Mouse (Mus musculus): Measurements from ENCODE around the gene Sgms2. TPM values are rescaled to one million over a fixed set of nuclear protein-coding genes. Genes with fewer than 3 reads are reported as not detected.
"Not testable (repeated sequence)": the region's sequence is repeated elsewhere in the genome, so short reads cannot be mapped to it uniquely, and the experiment has no call there.

The Sgms2 gene
- total RNA-seq, 2 experiments from 2014 or later: 1.9 to 3.4 TPM

DNA sequence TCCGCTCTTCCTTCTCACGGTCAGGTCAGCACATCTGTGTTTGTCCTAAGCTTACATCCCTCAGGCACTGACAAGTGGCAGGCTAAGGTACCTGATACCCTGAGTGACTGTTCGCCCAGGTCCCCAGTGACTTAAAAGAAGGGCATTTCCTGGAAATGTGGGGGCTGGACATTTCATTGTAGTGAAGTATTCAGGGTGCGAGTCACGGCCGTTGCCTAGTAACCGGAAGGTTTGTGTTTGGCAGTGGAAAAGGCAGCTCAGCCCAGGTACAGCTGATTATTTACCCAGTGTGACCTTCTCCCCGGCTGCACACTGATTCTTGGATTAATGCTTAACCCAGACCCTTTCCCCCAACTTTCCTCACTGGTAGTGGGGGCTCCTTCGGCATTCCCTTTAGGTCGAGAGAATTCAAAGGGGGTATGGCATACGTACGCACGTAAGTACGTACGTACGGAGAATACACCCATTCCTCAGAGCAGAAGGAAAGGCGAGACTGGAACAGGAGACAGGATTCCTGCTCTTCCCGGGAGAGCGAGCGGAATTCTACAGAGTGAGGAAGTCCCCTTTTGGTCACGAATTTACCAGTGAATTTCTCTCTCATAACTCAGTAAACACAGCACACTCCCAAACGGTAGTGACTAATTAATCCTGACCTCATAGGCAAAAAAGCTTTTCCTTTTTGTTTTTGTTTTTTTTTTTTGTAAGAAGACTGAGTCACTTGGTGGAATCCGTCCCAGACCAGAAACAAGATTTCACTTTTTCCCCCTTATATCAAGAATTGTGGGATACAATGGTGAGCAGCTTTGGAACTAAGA lies 126.4 kb downstream of the Sgms2 start:
- no peak for DNase-seq (ENCODE audit: low spot score in 2 of 2)
- intact Hi-C loops (cut with DNase I): no loop called here

DNA sequence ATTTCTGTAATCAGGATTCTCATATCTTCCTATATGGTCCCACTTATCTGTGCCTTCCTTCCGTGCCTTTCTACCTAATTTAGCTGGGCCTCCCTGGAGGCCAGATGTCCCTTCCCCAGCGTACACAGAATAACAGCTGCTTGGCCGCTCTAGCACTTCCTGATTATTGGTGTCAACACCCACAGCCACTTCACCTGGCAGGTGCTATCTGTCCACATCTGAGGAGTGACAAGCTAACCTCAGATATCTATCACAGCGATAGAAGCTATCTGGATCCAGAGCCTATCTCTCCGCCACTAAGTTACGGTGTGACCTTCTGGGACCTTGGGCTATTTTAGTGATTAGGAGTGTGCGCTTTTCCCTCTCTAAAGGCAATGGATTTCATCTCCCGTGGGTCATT lies 127.0 kb downstream of the Sgms2 start:
- no peak for DNase-seq (ENCODE audit: low spot score in 2 of 2)

DNA sequence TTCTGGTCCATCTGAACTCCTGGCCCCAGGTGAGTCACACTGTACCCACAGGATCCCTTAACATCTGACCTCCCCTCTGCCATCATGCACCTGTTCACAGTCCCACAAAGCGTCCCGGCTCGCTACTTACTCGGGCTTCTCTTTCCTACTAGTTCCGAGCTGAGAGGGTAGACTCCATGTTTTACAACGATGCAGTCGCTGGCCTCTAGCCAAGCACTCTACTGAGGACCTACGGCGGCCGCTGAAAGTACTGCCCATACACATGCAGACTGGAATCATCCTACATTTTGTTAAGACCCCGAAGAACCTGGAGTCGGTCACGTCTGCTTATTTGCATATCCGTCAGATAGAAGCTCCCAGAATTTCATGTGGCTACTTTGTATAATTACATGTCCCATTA lies 127.6 kb downstream of the Sgms2 start:
- intact Hi-C loops (cut with DNase I): no loop called here
- DNase-seq (ENCODE audit: low spot score in 2 of 2): no peak

More for the DNA sequence above, 127.0 kb downstream of the Sgms2 start:
- intact Hi-C loops (cut with DNase I): no loop called here

DNA sequence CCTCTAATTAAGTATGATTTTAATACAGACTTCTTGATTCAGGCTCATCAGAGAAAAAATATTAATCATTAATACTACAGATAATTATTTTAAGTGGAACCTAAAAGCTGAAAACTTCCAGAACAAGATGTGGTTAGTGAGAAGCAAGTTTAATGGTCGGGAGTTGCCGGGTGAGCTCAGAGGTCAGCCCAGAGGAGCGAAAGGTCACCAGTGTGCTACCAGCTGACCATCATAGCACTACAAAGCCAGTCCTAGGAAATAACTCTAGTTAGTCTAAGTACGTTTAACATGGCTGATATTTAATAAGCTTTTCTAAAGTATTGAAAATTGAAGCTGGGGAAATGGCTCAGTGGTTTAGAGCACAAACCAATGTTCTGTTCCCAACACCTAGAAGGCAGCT lies 129.3 kb downstream of the Sgms2 start:
- intact Hi-C loops (cut with DNase I): no loop called here
- no peak for DNase-seq (ENCODE audit: low spot score in 2 of 2)

DNA sequence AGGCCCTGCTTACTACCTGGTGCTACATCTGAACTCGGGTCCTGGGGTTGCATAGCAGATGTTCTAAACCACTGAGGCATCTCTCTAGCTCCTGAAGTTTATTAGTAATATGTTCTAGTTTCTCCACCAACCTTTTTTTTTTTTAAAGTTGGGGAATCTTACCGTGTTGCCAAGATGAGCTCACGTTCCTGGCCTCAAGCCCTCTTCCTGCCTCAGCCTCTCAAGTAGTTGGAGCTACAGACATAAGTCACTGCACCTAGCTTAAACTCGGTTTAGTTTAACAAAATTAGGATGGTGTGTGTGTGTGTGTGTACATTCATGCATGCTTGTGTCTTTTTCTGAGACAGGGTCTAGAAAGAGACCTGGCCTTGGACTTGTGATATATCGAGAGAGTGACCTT lies 132.2 kb downstream of the Sgms2 start:
- no peak for DNase-seq (ENCODE audit: low spot score in 2 of 2)
- intact Hi-C loops (cut with DNase I): no loop called here

DNA sequence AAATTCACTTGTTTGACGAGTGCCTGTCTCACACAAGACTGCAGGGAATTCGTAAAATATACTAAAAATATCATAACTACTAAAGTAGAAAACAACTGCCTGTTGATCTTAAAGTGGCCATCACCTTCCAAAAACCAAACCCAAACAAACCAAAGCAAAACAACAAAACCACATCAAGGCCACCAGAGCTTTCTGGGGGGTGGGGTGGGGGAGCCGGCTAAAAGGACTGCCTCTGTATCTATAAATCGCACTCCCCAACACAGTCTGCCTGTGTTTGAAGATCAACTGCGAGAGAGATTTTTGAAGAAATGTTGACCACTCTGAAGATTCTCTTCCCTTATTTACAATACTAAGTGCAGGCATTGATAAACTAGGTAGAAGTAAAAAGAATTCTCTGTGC lies 133.0 kb downstream of the Sgms2 start:
- no peak for DNase-seq (ENCODE audit: low spot score in 2 of 2)
- intact Hi-C loops (cut with DNase I): no loop called here

DNA sequence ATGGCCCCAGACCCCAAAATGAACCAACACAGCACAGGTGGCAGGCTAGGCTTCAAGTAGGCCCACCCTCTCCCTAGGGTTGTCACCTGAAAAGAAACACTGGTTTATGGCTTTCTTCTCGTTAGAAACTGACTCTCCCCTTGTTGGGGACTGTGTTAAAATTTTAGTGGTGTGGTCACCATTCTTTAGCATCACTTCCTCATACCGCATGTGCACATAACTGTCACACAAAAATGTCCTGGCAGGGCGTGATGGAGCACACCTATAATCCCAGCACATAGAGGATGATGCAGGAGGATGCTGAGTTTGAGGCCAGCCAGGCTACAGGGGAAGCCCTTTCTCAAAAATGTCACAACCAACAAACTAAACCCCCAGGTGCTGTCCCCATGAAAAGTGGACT lies 133.6 kb downstream of the Sgms2 start:
- no peak for DNase-seq (ENCODE audit: low spot score in 2 of 2)
- intact Hi-C loops (cut with DNase I): no loop called here

DNA sequence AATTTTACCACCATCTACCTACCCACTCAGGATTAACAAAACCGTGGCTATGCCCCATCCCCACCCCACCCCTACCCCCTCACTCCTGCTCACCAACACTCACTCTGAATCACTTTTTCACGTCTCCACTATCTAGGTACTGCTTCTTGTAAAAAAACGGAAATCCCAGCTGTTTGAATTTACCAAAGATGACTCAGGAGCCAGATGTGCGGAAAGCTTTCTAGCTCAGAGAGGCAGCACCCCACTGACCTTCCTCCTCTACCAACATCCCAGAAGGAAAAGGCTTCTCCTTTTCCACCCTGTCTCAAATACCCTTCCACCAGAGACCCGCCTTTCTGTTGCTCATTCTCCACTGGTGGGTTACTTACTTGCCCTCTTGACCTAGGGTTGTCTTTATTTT lies 135.2 kb downstream of the Sgms2 start:
- intact Hi-C loops (cut with DNase I): no loop called here

DNA sequence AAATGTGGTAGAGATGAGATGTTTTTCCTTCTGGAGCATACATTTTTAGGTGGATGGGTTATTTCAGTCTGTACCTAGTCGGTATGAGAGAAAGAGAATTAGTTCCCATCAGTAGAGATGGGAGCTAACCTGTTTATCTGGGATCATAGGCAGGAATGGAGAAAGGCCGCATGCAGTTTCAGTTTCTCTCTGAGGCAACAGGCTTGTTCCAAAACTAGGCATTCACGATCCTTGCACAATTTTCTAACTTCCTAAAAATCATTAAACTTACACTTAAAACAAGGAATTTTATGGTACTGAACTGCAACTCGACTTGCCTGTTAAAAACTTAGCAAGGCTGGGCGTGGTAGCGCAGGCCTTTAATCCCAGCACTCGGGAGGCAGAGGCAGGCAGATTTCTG lies 140.7 kb downstream of the Sgms2 start:
- DNase-seq (ENCODE audit: low spot score in 2 of 2): no peak
- intact Hi-C loops (cut with DNase I): no loop called here

More for the DNA sequence above, 135.2 kb downstream of the Sgms2 start:
- DNase-seq (ENCODE audit: low spot score in 2 of 2): no peak

DNA sequence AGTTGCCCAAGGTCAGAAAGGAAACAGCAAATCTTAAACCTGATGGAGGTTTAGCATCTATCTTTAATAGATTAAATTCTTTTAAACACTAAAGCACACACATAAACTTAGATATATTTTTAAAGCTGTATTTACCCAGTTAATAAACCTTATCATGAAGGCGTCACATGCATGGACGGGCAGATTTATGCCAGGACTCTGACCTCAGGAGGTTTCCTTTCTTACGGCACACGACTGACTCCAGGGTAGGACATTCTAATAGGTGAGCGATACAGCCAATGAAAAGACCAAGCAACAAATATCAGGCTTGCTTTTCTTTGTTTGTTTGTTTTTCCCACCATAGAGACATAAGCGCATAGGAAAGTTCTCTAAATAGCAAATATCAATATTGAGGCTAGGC lies 142.2 kb downstream of the Sgms2 start:
- intact Hi-C loops (cut with DNase I): no loop called here
- DNase-seq (ENCODE audit: low spot score in 2 of 2): no peak

DNA sequence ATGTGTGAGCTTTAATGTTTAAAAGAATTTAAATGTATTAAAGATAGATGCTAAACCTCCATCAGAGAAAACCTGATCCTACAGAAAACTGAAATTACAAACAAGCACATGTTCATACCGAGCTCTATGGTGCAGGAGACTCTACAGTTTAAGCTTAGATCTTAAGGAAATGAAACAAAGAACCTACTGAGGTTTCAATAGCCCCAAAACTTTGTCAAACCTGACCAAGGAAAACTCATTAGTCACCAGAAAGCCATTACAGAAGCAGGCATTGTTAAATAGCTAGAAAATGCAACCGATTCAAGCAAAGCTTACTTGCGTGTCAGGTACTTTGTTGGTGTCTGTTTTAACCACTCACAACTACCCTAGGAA lies 142.6 kb downstream of the Sgms2 start:
- intact Hi-C loops (cut with DNase I): no loop called here

DNA sequence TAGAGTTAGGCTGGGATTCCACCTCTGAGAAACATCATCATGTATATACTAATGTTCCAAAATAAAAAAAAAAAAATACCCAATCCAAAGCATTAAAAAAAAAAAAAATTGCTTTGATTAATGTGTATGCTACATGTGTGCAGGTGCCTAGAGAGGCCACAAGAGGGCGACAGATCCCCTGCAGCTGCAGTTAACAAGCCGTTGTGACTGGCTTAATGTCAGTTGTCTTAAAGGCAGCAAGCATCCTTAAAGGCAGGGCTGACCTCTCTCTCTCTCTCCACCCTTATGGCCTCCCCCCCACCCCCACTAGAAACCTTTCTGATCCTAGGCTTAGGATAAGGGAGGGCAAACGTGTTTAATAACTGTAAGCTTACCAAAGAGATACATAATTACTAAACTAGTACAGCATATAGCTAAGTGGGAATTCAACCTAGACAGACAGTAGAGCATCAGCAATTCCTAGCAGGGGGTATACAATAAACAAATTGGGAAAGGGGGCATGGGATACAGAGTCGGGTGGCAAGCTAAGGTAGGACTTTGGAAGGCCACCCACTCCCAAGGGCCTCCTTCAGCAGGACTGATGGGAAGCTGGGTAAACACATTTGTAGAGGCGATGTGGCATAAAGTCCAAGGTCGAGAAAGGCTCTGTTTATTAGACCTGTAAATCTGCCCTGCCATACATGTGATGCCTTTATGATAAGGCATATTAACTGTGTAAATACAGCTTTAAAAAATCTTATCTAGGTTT lies 143.2 kb downstream of the Sgms2 start:
- intact Hi-C loops (cut with DNase I): no loop called here
- DNase-seq (ENCODE audit: low spot score in 2 of 2): no peak

More for the DNA sequence above, 142.6 kb downstream of the Sgms2 start:
- DNase-seq (ENCODE audit: low spot score in 2 of 2): no peak

DNA sequence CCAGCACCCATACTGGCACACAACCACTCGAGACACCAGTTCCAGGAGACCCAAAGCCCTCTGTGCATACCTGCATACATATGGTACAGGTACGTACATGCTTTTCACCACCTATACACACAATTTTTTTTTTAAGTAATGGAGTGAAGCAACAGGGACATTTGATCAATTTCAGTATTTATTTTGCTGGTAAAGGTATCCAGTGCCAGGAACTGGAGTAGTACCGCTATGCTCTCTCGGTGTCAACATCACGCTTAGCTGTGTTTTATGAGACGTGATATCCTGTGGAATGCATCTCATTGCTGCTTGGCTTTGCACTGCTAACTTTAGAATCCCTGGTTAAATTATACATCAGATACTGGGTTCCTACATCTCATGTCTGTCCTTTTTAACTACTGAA lies 145.3 kb downstream of the Sgms2 start:
- intact Hi-C loops (cut with DNase I): no loop called here
- no peak for DNase-seq (ENCODE audit: low spot score in 2 of 2)

DNA sequence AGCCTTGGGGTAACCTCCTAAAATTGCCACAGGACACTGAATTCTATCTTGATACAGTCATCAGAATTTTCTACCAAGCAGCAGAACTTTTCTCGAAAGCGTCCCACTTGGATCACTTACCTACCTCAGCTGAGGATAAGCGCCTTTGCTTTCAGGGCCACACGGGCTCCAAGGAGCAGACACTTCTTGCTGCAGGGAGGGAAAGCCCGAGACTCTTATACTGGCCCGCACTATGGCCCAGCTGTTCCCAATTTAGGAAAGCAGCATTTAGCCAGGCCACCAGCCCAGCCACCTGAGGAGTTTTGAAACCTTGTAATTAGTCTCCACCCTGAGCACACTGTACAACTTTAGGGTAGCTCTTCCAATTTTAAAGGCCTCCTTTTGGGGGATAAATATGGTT lies 147.9 kb downstream of the Sgms2 start:
- intact Hi-C loops (cut with DNase I): no loop called here
- no peak for DNase-seq (ENCODE audit: low spot score in 2 of 2)

DNA sequence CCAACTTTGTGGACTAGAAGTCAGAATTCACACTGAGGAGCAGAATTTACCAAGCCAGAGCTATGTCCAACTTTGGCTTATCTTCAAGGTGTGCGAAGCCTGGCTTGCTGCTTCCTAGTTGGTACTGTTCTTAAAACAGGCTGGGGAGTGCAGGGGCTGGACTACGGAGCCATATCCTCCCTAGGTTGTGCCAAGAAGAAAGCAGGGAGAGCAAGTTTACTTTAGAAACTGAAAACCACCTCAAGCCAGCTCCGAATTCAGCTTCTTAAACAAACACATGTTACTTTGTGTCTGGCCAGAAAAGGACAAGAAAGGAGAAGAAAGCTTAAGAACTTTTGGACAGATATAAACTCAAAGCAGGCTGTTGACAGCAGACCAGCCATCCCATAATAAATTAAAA lies 150.3 kb downstream of the Sgms2 start:
- no peak for DNase-seq (ENCODE audit: low spot score in 2 of 2)
- intact Hi-C loops (cut with DNase I): no loop called here

DNA sequence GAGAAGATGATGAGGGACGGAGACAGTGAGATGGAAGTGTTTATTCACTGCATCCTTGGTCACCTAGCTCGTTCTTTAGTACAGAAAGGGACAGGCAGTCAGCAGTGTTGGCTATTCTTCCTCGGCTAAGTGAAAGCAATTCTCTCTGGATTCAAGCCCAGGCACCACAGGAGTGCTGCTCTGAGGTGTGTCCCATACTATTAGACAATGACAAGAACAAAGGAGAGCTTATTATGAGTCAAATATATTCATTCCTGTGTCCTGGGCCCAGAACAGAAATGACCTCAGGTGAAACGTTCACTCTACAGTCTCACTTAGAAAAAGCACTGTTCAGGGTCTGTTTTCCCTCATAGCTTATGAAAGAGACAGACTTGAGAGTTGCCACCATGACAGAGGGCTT lies 151.9 kb downstream of the Sgms2 start:
- DNase-seq (ENCODE audit: low spot score in 2 of 2): no peak

DNA sequence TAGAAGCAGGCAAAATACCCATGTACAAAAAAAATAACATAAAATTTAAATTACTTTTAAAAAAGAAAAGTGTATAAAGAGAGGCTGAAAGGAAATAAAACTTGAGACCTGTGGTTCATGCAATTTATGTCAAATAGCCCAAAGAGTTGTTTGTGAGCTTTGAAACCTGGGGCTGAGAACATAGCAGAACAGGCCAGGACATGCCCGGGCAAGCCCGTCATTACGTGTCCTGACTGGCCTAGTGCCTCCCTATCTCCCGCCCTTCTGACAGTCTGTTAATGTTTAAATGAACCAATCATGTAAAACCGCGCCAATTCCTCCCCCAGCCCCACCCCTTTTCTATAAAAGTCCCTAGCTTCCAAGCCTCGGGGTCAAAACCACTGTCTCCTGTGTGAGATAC lies 153.5 kb downstream of the Sgms2 start:
- DNase-seq (ENCODE audit: low spot score in 2 of 2); intact Hi-C loops (cut with DNase I): not testable (repeated sequence)

More for the DNA sequence above, 151.9 kb downstream of the Sgms2 start:
- intact Hi-C loops (cut with DNase I): no loop called here

DNA sequence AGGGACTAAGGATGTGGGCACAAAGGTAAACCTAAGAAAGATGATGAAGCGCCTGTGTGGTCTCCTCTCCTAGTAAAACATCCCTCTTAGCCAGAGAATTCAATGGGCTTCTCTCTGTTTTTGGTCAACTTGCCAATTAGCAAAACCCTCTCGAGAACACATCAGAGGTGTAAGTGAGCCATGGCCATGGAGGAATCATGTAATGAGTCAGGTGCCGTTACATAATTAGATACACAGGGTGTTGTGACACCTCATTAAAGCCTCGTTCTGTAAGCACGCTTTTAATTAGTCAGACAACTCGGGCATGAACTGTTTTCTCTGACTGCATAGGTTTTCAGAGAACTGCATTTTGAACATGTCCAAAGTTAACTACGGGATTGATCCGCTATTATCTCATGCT lies 154.6 kb downstream of the Sgms2 start:
- intact Hi-C loops (cut with DNase I): no loop called here
- DNase-seq (ENCODE audit: low spot score in 2 of 2): no peak

DNA sequence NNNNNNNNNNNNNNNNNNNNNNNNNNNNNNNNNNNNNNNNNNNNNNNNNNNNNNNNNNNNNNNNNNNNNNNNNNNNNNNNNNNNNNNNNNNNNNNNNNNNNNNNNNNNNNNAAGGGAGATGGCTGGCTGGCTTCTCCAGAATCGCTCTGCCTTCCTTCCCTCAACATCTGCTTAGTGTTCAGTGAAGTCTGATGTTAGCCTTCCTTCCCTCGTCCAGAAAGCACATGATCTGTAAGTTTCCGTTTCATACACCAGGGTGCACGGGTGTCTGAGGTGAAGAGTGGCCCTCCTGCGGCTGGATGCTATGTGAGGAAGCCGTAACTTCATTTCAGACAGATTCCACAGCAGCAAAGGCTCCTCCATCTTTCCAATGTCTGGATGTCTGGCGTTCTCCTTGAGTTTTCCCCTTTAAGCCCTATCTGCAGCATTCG lies 156.1 kb downstream of the Sgms2 start:
- intact Hi-C loops (cut with DNase I): no loop called here
- no peak for DNase-seq (ENCODE audit: low spot score in 2 of 2)

DNA sequence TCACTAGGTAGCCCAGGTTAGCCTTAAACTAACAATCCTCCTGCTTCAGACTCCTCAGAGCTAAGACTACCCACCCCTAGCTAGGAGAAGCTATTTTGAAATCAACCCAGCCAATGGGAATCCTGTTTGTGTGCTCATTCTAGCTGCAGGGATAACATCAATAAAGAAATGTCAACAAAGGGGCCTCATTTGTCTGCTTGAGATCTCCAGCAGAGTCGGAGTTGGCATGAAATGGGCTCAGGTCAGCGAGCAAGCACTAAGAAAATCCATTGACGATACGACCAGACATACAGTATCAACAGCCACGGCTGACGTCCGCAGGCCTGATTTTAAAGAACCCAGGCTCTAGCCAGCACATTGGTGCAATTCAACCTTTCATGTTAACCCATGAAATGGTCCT lies 164.0 kb downstream of the Sgms2 start:
- DNase-seq (ENCODE audit: low spot score in 2 of 2): no peak
- intact Hi-C loops (cut with DNase I): no loop called here

DNA sequence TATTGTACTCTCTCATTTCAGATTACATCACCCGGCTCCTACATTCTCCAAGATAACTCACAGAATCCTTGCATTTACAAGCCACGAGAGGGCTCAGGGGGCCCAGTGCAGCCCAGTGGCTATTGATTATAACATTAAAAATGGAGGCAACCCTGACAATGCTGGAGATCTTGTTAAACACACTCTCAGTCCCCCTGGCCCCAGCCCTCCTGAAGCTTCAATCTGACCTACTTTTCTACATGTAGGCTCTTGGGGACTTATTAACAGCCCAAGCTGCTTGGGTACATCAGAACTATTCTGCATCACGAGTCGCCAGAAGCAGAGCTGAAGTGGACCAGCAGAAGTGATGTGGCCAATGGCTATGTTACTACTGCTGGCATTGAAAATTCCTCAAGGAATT lies 164.6 kb downstream of the Sgms2 start:
- intact Hi-C loops (cut with DNase I): no loop called here
- DNase-seq (ENCODE audit: low spot score in 2 of 2): no peak
